11 mouse cellular contexts compared by ENCODE assay signal in the genomic region with DNA sequence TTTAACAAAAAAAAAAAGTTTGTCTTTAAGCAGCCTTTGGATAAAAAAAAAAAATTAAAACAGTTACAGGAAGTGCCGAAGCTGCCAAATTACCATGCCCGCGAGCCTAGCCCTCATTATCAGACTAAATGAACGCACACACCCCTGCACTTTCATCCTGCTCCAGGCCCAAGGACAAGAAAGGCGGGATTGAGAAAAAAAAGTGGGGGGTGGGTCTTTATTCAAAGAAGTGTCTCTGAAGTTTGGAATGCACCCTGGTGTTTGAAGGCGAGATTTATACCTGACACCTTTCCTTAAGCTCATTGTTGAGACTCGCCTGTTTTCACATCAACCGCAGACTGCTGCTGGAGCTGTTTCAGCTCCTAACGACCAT. TPM values are rescaled to one million over a fixed set of nuclear protein-coding genes. Genes with fewer than 3 reads are reported as not detected.
DNase-seq lines count a peak whose midpoint lies in the region; ATAC-seq and TF ChIP-seq lines count a peak whose summit lies in the region.
"Had no signal": no experiment of that assay in that cellular context is flagged by ENCODE, and none has a peak within 500 bp of the region (broad histone marks: within the 10 kb centered on the region; RNA-seq: fewer than 3 reads in every experiment).

No protein-coding gene starts in this region.

- 3% methylated on average over 9 of the region's 9 CpGs for WGBS in lung, postnatal 0 days
- whole genome bisulfite sequencing in limb, embryonic 13.5 days = 1% methylated on average over 9 of the region's 9 CpGs
- WGBS in stomach, embryonic 16.5 days = 3% methylated on average over 9 of the region's 9 CpGs

- H3K4me3 ChIP-seq in lung, postnatal 0 days (ENCODE audit: low read depth, low read length) = no peak overlapping the region
- H3K4me3 ChIP-seq in limb, embryonic 13.5 days = peak overlapping the region; percentile 14; the same call in 1 of the 2 replicates
- H3K4me3 ChIP-seq in stomach, embryonic 16.5 days (replicated peaks; ENCODE audit: low read length) = no peak overlapping the region

- H3K4me2 ChIP-seq in lung, postnatal 0 days (replicated peaks; ENCODE audit: low read depth, low read length) = no peak overlapping the region; the same call in 1 of the 2 replicates
- H3K4me2 ChIP-seq in limb, embryonic 13.5 days (replicated peaks) = peak overlapping the region; percentile 51
- H3K4me2 ChIP-seq in stomach, embryonic 16.5 days (ENCODE audit: low read depth, low read length) = peak overlapping the region; percentile 42

- no peaks in the 10 kb centered on the region for H3K27me3 ChIP-seq in lung, postnatal 0 days (replicated peaks; ENCODE audit: insufficient read depth, low read length)
- H3K27me3 ChIP-seq in limb, embryonic 13.5 days = no peaks in the 10 kb centered on the region
- no peaks in the 10 kb centered on the region for H3K27me3 ChIP-seq in stomach, embryonic 16.5 days (ENCODE audit: control insufficient read depth, insufficient read depth, low read length)

- no peak for TF ChIP-seq EP300 in lung, postnatal 0 days (IDR thresholded peaks at IDR 0.05)

- no peaks in the 10 kb centered on the region for H3K36me3 ChIP-seq in lung, postnatal 0 days (ENCODE audit: insufficient read depth, low read length)
- no peaks in the 10 kb centered on the region for H3K36me3 ChIP-seq in limb, embryonic 13.5 days
- H3K36me3 ChIP-seq in stomach, embryonic 16.5 days (ENCODE audit: control insufficient read depth, insufficient read depth, low read length) = no peaks in the 10 kb centered on the region

- no peak overlapping the region for H3K9ac ChIP-seq in lung, postnatal 0 days (replicated peaks; ENCODE audit: low read depth)
- H3K9ac ChIP-seq in limb, embryonic 13.5 days = no peak overlapping the region
- H3K9ac ChIP-seq in stomach, embryonic 16.5 days (ENCODE audit: low read length) = no peak overlapping the region
- H3K9ac ChIP-seq: liver, embryonic 14.5 days had no signal

- H3K27ac ChIP-seq in lung, postnatal 0 days (ENCODE audit: low read length) = no peak overlapping the region
- H3K27ac ChIP-seq in limb, embryonic 13.5 days = no peak overlapping the region
- peak overlapping the region; percentile 76; the same call in 1 of the 2 replicates for H3K27ac ChIP-seq in stomach, embryonic 16.5 days (ENCODE audit: low read length)
- H3K27ac ChIP-seq: liver, embryonic 14.5 days had no signal

- H3K9me3 ChIP-seq in lung, postnatal 0 days (ENCODE audit: low read length) = no peaks in the 10 kb centered on the region
- H3K9me3 ChIP-seq in limb, embryonic 13.5 days = peaks cover 4% of the 10 kb centered on the region; the same call in 1 of the 2 replicates
- H3K9me3 ChIP-seq in stomach, embryonic 16.5 days (replicated peaks; ENCODE audit: control insufficient read depth, low read length) = no peaks in the 10 kb centered on the region

- TF ChIP-seq CTCF in lung, postnatal 0 days (IDR thresholded peaks at IDR 0.05) = no peak

- peak; percentile 51 for DNase-seq in embryo, embryonic 11 days
- DNase-seq in embryo, embryonic 10 days (ENCODE audit: low spot score) = no peak
- DNase-seq in lung, postnatal 0 days (ENCODE audit: low spot score) = peak; percentile 21
- no peak for DNase-seq in lung, postnatal 36 days
- no peak for DNase-seq in frontal cortex, postnatal 10 days (ENCODE audit: low spot score in 2 of 2)
- no peak for DNase-seq in spleen, postnatal 4 days (ENCODE audit: low spot score in 2 of 2)
- DNase-seq: cerebellum, postnatal 14 days; right cerebral cortex, postnatal 14 days had no signal

- no peak for ATAC-seq in lung, postnatal 0 days
- ATAC-seq in limb, embryonic 13.5 days (ENCODE audit: low FRiP score, low read depth) = peak; percentile 26; the same call in 1 of the 2 replicates
- ATAC-seq in stomach, embryonic 16.5 days (ENCODE audit: insufficient read depth, low FRiP score) = peak; percentile 38; the same call in 1 of the 2 replicates

- no peaks in the 10 kb centered on the region for H3K4me1 ChIP-seq in lung, postnatal 0 days (ENCODE audit: insufficient read depth, low read depth, low read length)
- peaks cover 27% of the 10 kb centered on the region for H3K4me1 ChIP-seq in limb, embryonic 13.5 days
- peaks cover 18% of the 10 kb centered on the region for H3K4me1 ChIP-seq in stomach, embryonic 16.5 days (ENCODE audit: control insufficient read depth, insufficient read depth, low read length)

RNA-seq across cellular contexts. Expression of a gene that starts 23.4 kb away (rescaled TPM):
- 0.51 and 0.64 TPM in 2 replicates for polyA plus RNA-seq in lung, postnatal 0 days (2015; fragmentation: Nextera tagmentation; extraction: Ambion mirVana)
- polyA plus RNA-seq in limb, embryonic 13.5 days (2015; fragmentation: Nextera tagmentation; extraction: Ambion mirVana) = 1.4 and 1.7 TPM in 2 replicates
- 3.0 and 3.1 TPM in 2 replicates for polyA plus RNA-seq in stomach, embryonic 16.5 days (2015; fragmentation: Nextera tagmentation; extraction: Ambion mirVana)
- polyA plus RNA-seq: liver, embryonic 14.5 days had no signal

Comparison
In these comparisons a context has a peak if more than half of its experiments do, and no peak if none do; other contexts are left out.
1. DNase-seq: peak in embryo, embryonic 11 days (single experiment) and lung, postnatal 0 days (single experiment); none in embryo, embryonic 10 days (single experiment), lung, postnatal 36 days (single experiment), frontal cortex, postnatal 10 days (0 of 2) and spleen, postnatal 4 days (0 of 2).